Mouse (Mus musculus): ENCODE data around the gene Ccdc152. TPM values are rescaled to one million over a fixed set of nuclear protein-coding genes. Genes with fewer than 3 reads are reported as not detected.

Gene Ccdc152
- polyA plus RNA-seq, 1 experiment from 2014 or later: 0.58 TPM

DNA sequence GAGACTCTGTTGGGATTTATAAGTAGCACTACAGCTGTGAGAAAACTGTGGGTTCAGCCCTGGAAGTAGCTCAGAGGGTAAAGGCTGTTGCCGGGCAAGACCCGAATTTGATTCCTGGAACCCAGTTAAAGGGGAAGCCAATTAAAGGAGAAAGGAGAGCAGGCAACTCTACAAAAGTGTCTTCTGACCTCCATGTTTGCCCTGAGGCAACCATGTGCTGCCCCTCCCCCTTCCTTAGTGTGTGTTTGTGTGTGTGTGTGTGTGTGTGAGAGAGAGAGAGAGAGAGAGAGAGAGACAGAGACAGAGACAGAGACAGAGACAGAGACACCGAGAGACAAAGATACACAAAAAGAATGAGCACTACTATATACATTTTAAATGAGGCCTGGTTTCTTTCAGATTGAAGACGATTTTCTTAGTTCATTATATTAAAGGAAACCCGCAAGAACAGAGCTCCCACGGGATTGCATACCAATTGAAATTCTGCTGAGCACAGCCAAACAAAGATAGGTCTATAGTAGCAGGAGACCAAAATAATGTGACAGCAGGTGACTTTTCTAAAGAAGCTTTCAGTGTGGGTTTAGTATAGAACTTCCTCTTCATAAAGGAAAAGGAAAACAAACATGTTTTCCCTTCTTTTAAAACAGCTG lies 33.2 kb downstream of the Ccdc152 start:
- TF ChIP-seq CTCF (IDR thresholded peaks at IDR 0.05; ENCODE audit: low read depth): no peak
- DNase-seq (ENCODE audit: low spot score) (peak; percentile 41), ATAC-seq (replicated peaks; ENCODE audit: low FRiP score, low read depth) (peak; percentile 18; the same call in 1 of the 2 replicates)
- Histone ChIP-seq H3K27ac (peak overlapping the region; percentile 94), H3K9me3 (replicated peaks; ENCODE audit: low read length) (no peaks in the 10 kb centered on the region), H3K27me3 (ENCODE audit: insufficient read depth, low read length) (no peaks in the 10 kb centered on the region), H3K4me3 (replicated peaks; ENCODE audit: low read depth, low read length) (peak overlapping the region; percentile 35), H3K9ac (ENCODE audit: low read depth, low read length) (peak overlapping the region; percentile 55), H3K4me2 (ENCODE audit: low read length) (peak overlapping the region; percentile 52), H3K4me1 (replicated peaks; ENCODE audit: insufficient read depth, low read length) (peaks cover 3% of the 10 kb centered on the region; the same call in 1 of the 2 replicates), H3K36me3 (ENCODE audit: insufficient read depth, low read length) (no peaks in the 10 kb centered on the region)
- 24% methylated on average over 6 of the region's 6 CpGs for WGBS

DNA sequence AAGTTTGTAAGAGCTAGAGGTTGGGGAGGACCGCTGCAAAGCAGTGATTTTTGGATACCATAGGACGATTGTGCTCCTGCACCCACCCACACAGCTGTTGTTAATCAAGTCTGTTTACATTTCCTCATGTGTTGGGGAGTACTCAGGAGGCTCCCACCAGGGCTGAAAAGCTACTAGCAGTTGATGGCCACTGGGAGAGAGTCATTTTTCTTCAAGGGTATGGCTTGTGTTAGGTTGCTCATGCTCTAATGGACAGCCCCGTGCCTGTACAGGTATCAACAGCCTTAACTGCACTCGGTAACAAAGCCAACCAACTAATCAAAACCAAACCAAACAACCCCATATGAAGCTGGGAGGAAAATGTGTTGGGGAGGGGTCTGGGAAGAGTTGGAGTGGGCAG lies 33.8 kb downstream of the Ccdc152 start:
- peak overlapping the region; percentile 52; the same call in 1 of the 2 replicates for H3K4me2 ChIP-seq (ENCODE audit: low read length)
- H3K27ac ChIP-seq: peak overlapping the region; percentile 94
- peaks cover 3% of the 10 kb centered on the region; the same call in 1 of the 2 replicates for H3K4me1 ChIP-seq (replicated peaks; ENCODE audit: insufficient read depth, low read length)
- DNase-seq (ENCODE audit: low spot score) (peak; percentile 62), ATAC-seq (replicated peaks; ENCODE audit: low FRiP score, low read depth) (peak; percentile 46; the same call in 1 of the 2 replicates)
- no peaks in the 10 kb centered on the region for H3K27me3 ChIP-seq (ENCODE audit: insufficient read depth, low read length)
- H3K4me3 ChIP-seq (replicated peaks; ENCODE audit: low read depth, low read length): no peak overlapping the region
- no peak overlapping the region for H3K9ac ChIP-seq (ENCODE audit: low read depth, low read length)
- no peaks in the 10 kb centered on the region for H3K36me3 ChIP-seq (ENCODE audit: insufficient read depth, low read length)
- WGBS: 25% methylated on average over 4 of the region's 4 CpGs
- no peaks in the 10 kb centered on the region for H3K9me3 ChIP-seq (replicated peaks; ENCODE audit: low read length)
- TF ChIP-seq CTCF (IDR thresholded peaks at IDR 0.05; ENCODE audit: low read depth): no peak

DNA sequence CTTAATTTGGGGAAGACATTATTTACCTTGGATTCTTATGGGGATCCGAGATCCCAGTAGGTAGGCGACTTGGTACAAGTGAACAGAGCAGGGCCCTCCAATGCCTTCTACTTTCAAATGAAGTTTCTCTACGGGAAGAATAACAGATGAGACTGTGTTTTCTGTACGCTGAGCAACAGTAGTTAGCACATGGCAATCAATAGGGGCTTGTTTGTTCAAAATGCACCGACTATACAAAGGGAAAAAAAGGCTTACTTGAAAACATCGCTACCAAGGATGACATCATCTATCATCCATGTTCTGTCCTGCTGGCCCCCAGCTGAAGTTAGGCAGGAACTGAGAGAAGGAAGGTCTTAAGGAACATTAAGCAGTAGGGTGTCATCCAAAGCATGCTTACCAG lies 35.1 kb downstream of the Ccdc152 start, which contains the start of gene Selenop:
Gene Selenop (plus strand): TSS at position 301 of the 400 bp plus-strand sequence.
- ATAC-seq (replicated peaks; ENCODE audit: low FRiP score, low read depth): no peak
- Histone ChIP-seq H3K9ac (ENCODE audit: low read depth, low read length) (no peak within 1 kb of the TSS), H3K4me2 (ENCODE audit: low read length) (no peak within 1 kb of the TSS), H3K36me3 (ENCODE audit: insufficient read depth, low read length) (no peaks in the 10 kb centered on the region), H3K4me1 (replicated peaks; ENCODE audit: insufficient read depth, low read length) (peaks cover 3% of the 10 kb centered on the region; the same call in 1 of the 2 replicates), H3K4me3 (replicated peaks; ENCODE audit: low read depth, low read length) (no peak within 1 kb of the TSS), H3K27me3 (ENCODE audit: insufficient read depth, low read length) (no peaks in the 10 kb centered on the region), H3K9me3 (replicated peaks; ENCODE audit: low read length) (no peaks in the 10 kb centered on the region), H3K27ac (0 out of 2 replicates have a peak within 1 kb of the TSS, but pooled peaks have one; percentile 94)
- no peak for DNase-seq (ENCODE audit: low spot score)
- 91% methylated on average over 6 of the region's 6 CpGs for WGBS
- TF ChIP-seq CTCF (IDR thresholded peaks at IDR 0.05; ENCODE audit: low read depth): no peak

DNA sequence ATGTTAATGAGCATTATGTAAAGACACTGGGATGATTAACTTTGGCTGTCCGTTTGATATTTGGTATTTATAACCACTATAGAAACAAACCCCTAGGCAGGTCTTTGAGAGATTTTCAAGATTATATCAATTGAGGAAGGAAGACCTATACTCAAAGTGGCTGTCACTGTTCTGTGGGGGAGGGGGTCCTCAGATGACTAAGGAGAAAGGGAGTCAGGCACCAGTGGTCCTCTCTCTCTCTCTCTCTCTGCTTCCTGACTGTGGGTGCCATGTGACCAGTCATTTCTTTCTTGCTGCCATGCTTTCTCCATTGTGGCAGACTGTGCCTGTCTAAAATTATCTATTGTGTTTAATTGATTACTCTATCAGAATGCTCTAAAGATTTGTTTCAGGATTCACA lies 38.5 kb downstream of the Ccdc152 start:
- no peak overlapping the region for H3K27ac ChIP-seq
- TF ChIP-seq CTCF (IDR thresholded peaks at IDR 0.05; ENCODE audit: low read depth): no peak
- no peaks in the 10 kb centered on the region for H3K9me3 ChIP-seq (replicated peaks; ENCODE audit: low read length)
- 75% methylated on average over 1 of the region's 1 CpGs for WGBS
- ATAC-seq (replicated peaks; ENCODE audit: low FRiP score, low read depth) (no peak), DNase-seq (ENCODE audit: low spot score) (no peak)
- no peaks in the 10 kb centered on the region for H3K27me3 ChIP-seq (ENCODE audit: insufficient read depth, low read length)
- no peak overlapping the region for H3K4me3 ChIP-seq (replicated peaks; ENCODE audit: low read depth, low read length)
- H3K4me2 ChIP-seq (ENCODE audit: low read length): no peak overlapping the region
- peaks cover 3% of the 10 kb centered on the region; the same call in 1 of the 2 replicates for H3K4me1 ChIP-seq (replicated peaks; ENCODE audit: insufficient read depth, low read length)
- H3K9ac ChIP-seq (ENCODE audit: low read depth, low read length): no peak overlapping the region
- H3K36me3 ChIP-seq (ENCODE audit: insufficient read depth, low read length): no peaks in the 10 kb centered on the region

DNA sequence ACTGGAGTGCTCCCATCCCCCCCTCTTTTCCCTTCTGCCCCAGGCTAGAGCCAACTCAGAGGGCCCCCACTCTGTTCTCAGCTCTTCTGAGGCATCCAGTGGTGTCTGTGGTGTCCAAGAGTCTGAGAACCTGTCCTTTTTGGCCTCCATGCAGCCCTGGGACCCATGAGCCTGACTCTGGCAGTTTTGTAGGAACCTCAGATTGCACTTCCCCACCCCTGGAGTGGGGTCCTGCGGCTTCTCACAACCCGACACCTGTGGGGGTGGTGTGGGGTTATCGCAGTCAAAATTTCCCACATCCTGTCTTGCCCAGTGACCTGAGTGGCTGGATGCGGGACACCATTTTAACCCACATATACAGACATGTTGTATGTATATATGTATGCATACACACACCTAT lies 39.0 kb downstream of the Ccdc152 start:
- DNase-seq (ENCODE audit: low spot score) (no peak), ATAC-seq (replicated peaks; ENCODE audit: low FRiP score, low read depth) (no peak)
- Histone ChIP-seq H3K4me1 (replicated peaks; ENCODE audit: insufficient read depth, low read length) (0 out of 2 replicates have a peak, but pooled peaks cover under 1% of the 10 kb centered on the region), H3K9me3 (replicated peaks; ENCODE audit: low read length) (no peaks in the 10 kb centered on the region), H3K36me3 (ENCODE audit: insufficient read depth, low read length) (no peaks in the 10 kb centered on the region), H3K4me3 (replicated peaks; ENCODE audit: low read depth, low read length) (no peak overlapping the region), H3K4me2 (ENCODE audit: low read length) (no peak overlapping the region), H3K27ac (no peak overlapping the region), H3K9ac (ENCODE audit: low read depth, low read length) (no peak overlapping the region), H3K27me3 (ENCODE audit: insufficient read depth, low read length) (no peaks in the 10 kb centered on the region)
- WGBS: 89% methylated on average over 4 of the region's 4 CpGs
- no peak for TF ChIP-seq CTCF (IDR thresholded peaks at IDR 0.05; ENCODE audit: low read depth)

DNA sequence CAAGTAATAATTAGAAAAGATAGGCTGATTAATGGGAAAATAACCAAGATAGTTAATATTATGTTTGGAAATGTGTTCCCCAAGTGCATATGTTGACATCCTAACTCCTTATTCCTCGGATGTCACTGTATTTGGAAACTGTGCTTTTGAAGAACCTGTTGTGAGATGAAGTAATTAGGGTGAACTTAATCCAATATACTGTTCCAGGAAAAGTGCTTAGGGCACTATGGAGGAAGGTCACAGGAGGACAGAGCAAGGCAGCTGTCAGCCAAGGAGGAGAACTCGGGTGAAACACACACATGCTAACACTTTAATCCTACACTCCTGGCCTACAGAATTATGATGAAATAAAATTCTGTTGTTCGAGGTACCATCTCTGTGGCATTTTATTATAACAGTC lies 40.4 kb downstream of the Ccdc152 start:
- no peaks in the 10 kb centered on the region for H3K9me3 ChIP-seq (replicated peaks; ENCODE audit: low read length)
- DNase-seq (ENCODE audit: low spot score): no peak
- H3K4me2 ChIP-seq (ENCODE audit: low read length): no peak overlapping the region
- H3K4me3 ChIP-seq (replicated peaks; ENCODE audit: low read depth, low read length): no peak overlapping the region
- TF ChIP-seq CTCF (IDR thresholded peaks at IDR 0.05; ENCODE audit: low read depth): no peak
- WGBS: 74% methylated on average over 3 of the region's 3 CpGs
- ATAC-seq (replicated peaks; ENCODE audit: low FRiP score, low read depth): no peak
- no peak overlapping the region for H3K27ac ChIP-seq
- no peaks in the 10 kb centered on the region for H3K36me3 ChIP-seq (ENCODE audit: insufficient read depth, low read length)
- H3K27me3 ChIP-seq (ENCODE audit: insufficient read depth, low read length): no peaks in the 10 kb centered on the region
- H3K4me1 ChIP-seq (replicated peaks; ENCODE audit: insufficient read depth, low read length): no peaks in the 10 kb centered on the region
- H3K9ac ChIP-seq (ENCODE audit: low read depth, low read length): no peak overlapping the region
